Mouse (Mus musculus) limb, embryonic 10.5 days (tissue): ENCODE measurements around the gene Smpd3. TPM values are rescaled to one million over a fixed set of nuclear protein-coding genes. Genes with fewer than 3 reads are reported as not detected.
"Not testable (repeated sequence)": the region's sequence is repeated elsewhere in the genome, so short reads cannot be mapped to it uniquely, and the experiment has no call there.

Experiments used
- DNase-seq: peaks from one replicate; pipeline ENCODE4 v3.0.0-alpha.2; 2017; ENCODE audit warnings: low spot score
- H3K27ac ChIP-seq: fragments of 300-500 bp; sonication (generic); 2 replicates; pipeline ENCODE4 v1.5.1; 2016; ENCODE audit warnings: mild to moderate bottlenecking
- H3K27me3 ChIP-seq: fragments of 300-500 bp; sonication (generic); 2 replicates; pipeline ENCODE4 v1.6.1; 2016; ENCODE audit warnings: low read depth, mild to moderate bottlenecking; ENCODE audit not compliant: poor library complexity, severe bottlenecking
- H3K36me3 ChIP-seq: fragments of 300-500 bp; sonication (generic); 2 replicates; pipeline ENCODE4 v1.6.1; 2016; ENCODE audit warnings: mild to moderate bottlenecking, moderate library complexity
- H3K4me1 ChIP-seq: fragments of 300-500 bp; sonication (generic); 2 replicates; pipeline ENCODE4 v1.6.1; 2016
- H3K4me3 ChIP-seq: fragments of 300-500 bp; sonication (generic); 2 replicates; pipeline ENCODE4 v1.5.1; 2016; ENCODE audit warnings: mild to moderate bottlenecking, moderate library complexity
- H3K9me3 ChIP-seq: fragments of 300-500 bp; sonication (generic); replicated peaks from 2 replicates; pipeline ENCODE4 v1.6.1; 2016; ENCODE audit warnings: mild to moderate bottlenecking
- WGBS: fragments of 180-500 bp; shearing (Covaris S2); methylation state at CpG from one replicate; pipeline ENCODE4 v1.1.7; 2016; 5-methylcytosine and 5-hydroxymethylcytosine counted together
- polyA plus RNA-seq: library from polyadenylated mRNA; unstranded; fragments of >200 nt; fragmentation: Nextera tagmentation; extraction: Ambion mirVana; gene quantifications from 2 replicates; pipeline ENCODE4 v1.2.1, GENCODE M21; 2016

Gene Smpd3
- polyA plus RNA-seq, 1 experiment from 2014 or later, result 0.68 TPM

GRCm38 (mm10) chr8:106316506-106316905 lies 21.3 kb downstream of the Smpd3 start:
- WGBS, result 87% methylated on average over 10 of the region's 10 CpGs
- no peaks in the 10 kb centered on the region for H3K36me3 ChIP-seq
- H3K4me1 ChIP-seq, result no peaks in the 10 kb centered on the region
- no peaks in the 10 kb centered on the region for H3K27me3 ChIP-seq
- H3K27ac ChIP-seq, result no peak overlapping the region
- DNase-seq, result no peak
- H3K4me3 ChIP-seq, result no peak overlapping the region
- H3K9me3 ChIP-seq, result no peaks in the 10 kb centered on the region

- Histone ChIP-seq H3K27me3 (no peaks in the 10 kb centered on the region), H3K9me3 (no peaks in the 10 kb centered on the region), H3K4me3 (no peak overlapping the region), H3K4me1 (no peaks in the 10 kb centered on the region), H3K36me3 (no peaks in the 10 kb centered on the region), H3K27ac (no peak overlapping the region)
- WGBS, result 84% methylated on average over 6 of the region's 6 CpGs
- no peak for DNase-seq
Observed at GRCm38 (mm10) chr8:106315402-106316187, 22.2 kb downstream of the Smpd3 start.

DNA sequence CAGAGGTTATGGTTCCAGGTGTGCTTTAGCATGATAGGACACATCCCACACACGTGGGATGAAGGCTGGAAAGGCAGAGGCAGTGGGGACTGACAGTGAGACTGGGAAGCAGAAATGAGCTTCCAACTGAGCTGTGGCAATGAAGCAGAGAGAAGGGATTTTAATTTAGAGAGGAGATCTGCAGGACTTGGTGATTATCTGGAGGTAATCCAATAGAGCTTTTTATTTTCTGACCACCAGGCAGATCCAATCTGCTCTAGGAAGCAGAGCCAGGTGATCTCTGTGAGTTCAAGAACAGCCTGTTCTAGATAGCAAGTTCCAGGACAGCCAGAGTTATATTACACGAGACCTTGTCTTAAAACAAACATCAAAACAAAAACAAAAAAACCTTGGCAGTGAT lies 24.0 kb downstream of the Smpd3 start:
- DNase-seq, result no peak
- H3K36me3 ChIP-seq, result no peaks in the 10 kb centered on the region
- H3K9me3 ChIP-seq, result no peaks in the 10 kb centered on the region
- 69% methylated on average over 2 of the region's 2 CpGs for WGBS
- H3K27ac ChIP-seq, result no peak overlapping the region
- no peaks in the 10 kb centered on the region for H3K27me3 ChIP-seq
- no peak overlapping the region for H3K4me3 ChIP-seq
- no peaks in the 10 kb centered on the region for H3K4me1 ChIP-seq

DNA sequence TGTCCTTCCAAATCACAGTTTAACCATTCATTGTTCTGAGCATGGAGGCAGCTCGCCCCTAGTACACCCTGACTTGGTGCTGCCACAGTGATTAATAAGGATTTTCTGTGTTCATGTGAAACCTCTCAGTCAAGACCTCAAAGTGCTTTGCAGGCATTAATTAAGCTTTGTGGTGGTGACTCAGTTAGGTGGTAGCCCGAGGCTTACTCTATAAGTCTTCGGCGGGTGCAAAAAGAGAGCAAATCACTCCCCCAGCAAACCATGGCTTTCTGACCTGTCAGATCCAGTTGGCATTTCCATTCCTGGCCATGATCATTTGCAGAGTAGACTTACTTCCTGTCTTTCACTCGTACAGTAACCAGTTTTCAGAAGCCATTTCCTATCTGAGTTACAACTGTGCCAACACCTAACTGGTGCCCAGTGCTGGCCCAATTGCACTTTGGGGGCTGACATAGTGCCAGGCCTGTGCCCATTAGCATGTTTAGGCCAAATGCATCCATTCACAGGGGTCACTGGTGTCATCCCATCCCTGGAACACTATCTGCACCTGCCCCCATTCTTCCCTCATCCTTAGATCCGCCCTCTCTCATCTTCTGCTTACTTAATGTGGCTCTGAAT lies 24.6 kb downstream of the Smpd3 start:
- Histone ChIP-seq H3K36me3 (no peaks in the 10 kb centered on the region), H3K4me1 (no peaks in the 10 kb centered on the region), H3K27ac (no peak overlapping the region), H3K9me3 (no peaks in the 10 kb centered on the region), H3K27me3 (no peaks in the 10 kb centered on the region), H3K4me3 (no peak overlapping the region)
- DNase-seq, result no peak
- 82% methylated on average over 6 of the region's 6 CpGs for WGBS

DNA sequence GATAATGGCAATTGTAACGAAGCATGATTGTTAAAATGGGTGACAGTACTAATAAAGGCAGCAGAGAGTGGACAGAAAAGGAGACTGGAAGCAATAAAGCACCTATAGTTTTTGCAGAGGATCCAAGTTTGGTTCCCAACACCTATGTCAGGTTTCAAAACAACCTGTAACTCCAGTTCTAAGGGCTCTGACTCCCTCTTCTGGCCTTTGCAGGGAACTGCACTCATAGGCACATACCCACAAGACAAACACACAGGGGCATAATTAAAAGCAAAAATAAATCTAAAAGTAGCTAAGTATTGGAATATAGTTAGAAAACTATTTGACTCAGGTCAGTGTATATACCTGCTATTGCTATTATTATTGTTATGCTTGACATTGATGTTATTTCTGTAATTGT lies 25.8 kb downstream of the Smpd3 start:
- H3K9me3 ChIP-seq, result no peaks in the 10 kb centered on the region
- DNase-seq, result no peak
- 98% methylated on average over 1 of the region's 1 CpGs for WGBS
- H3K27me3 ChIP-seq, result no peaks in the 10 kb centered on the region
- H3K4me1 ChIP-seq, result no peaks in the 10 kb centered on the region
- H3K27ac ChIP-seq, result no peak overlapping the region
- H3K36me3 ChIP-seq, result no peaks in the 10 kb centered on the region
- no peak overlapping the region for H3K4me3 ChIP-seq

GRCm38 (mm10) chr8:106310026-106310652 lies 27.6 kb downstream of the Smpd3 start:
- WGBS, result 92% methylated on average over 5 of the region's 5 CpGs
- Histone ChIP-seq H3K27ac (no peak overlapping the region), H3K36me3 (no peaks in the 10 kb centered on the region)

GRCm38 (mm10) chr8:106308082-106308786 lies 29.6 kb downstream of the Smpd3 start:
- 84% methylated on average over 6 of the region's 6 CpGs for WGBS
- not testable (repeated sequence) for DNase-seq

More at GRCm38 (mm10) chr8:106310026-106310652, 27.6 kb downstream of the Smpd3 start:
- H3K4me3 ChIP-seq, result no peak overlapping the region
- no peaks in the 10 kb centered on the region for H3K27me3 ChIP-seq
- no peaks in the 10 kb centered on the region for H3K9me3 ChIP-seq
- DNase-seq, result no peak
- H3K4me1 ChIP-seq, result no peaks in the 10 kb centered on the region

DNA sequence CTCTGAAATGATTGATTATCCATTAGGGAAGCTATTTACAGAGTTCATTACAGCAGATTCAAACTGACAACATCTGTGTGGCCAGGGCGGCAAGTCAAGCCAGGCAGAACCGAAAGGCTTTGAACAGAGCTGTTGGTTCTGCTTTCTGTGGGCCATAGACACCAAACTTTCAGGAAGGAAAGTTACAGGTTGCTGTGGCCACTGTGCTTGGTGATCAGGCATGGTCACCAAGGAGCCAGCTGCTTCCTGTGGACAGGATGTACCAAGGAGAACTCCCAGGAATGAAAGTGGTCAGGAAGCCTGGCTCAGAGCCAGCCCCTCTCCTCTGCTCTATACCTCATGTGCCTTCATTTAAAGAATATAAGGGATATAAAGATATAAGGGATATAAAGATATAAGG lies 30.2 kb downstream of the Smpd3 start:
- H3K4me1 ChIP-seq, result no peaks in the 10 kb centered on the region
- no peaks in the 10 kb centered on the region for H3K9me3 ChIP-seq
- H3K4me3 ChIP-seq, result no peak overlapping the region
- H3K27ac ChIP-seq, result no peak overlapping the region
- H3K36me3 ChIP-seq, result no peaks in the 10 kb centered on the region
- 77% methylated on average over 2 of the region's 2 CpGs for WGBS
- H3K27me3 ChIP-seq, result no peaks in the 10 kb centered on the region
- DNase-seq, result no peak

More at GRCm38 (mm10) chr8:106308082-106308786, 29.6 kb downstream of the Smpd3 start:
- not testable (repeated sequence) for H3K4me3 ChIP-seq, H3K9me3 ChIP-seq, H3K27ac ChIP-seq, H3K4me1 ChIP-seq, H3K36me3 ChIP-seq, H3K27me3 ChIP-seq

GRCm38 (mm10) chr8:106306711-106307248 lies 31.0 kb downstream of the Smpd3 start:
- H3K36me3 ChIP-seq, H3K9me3 ChIP-seq, H3K27ac ChIP-seq, H3K4me3 ChIP-seq, DNase-seq, H3K27me3 ChIP-seq, H3K4me1 ChIP-seq: not testable (repeated sequence)
- 42% methylated on average over 2 of the region's 2 CpGs for WGBS

DNA sequence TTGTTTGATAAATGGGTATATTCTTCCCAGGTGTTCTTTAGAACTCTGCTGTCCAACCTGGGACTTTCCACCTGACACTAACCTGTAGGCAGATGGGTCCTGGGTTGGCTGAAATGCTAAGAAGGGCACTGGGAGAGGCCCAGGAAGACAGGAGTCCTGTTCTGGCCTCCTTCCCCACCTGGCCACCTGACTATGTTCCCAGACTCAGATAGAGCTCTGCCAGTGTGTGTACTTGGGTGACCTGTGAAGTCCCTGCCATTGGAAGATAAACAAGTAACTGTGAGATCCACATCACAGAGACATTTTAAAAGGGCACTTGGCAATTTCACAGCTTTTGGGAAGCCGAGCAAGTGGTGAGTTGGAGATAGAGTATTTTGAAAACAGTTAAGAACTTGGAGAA lies 31.7 kb downstream of the Smpd3 start:
- Histone ChIP-seq H3K4me3 (no peak overlapping the region), H3K4me1 (no peaks in the 10 kb centered on the region), H3K36me3 (no peaks in the 10 kb centered on the region), H3K9me3 (no peaks in the 10 kb centered on the region), H3K27me3 (no peaks in the 10 kb centered on the region), H3K27ac (no peak overlapping the region)
- WGBS, result 78% methylated on average over 1 of the region's 1 CpGs
- DNase-seq, result no peak

DNA sequence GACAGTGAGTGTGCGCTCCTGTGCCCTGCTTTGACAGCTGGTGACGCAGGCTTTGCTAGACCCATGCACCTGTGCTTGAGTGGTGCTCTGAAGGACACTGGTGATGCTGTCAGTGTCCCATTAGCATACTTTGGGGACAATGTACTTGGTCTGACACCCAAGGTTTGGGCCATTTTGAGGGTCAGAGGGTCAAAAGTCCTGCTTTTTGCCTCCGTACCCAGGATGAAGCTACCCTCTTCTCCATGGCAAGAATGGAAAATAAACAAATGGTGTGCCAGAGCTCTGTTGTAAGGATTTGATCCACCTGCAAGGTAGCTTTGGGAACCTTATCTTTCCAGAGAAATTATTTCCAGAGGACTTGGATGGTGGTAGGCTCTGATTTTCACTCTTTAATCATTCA lies 32.5 kb downstream of the Smpd3 start:
- no peaks in the 10 kb centered on the region for H3K4me1 ChIP-seq
- H3K27ac ChIP-seq, result no peak overlapping the region
- no peak for DNase-seq
- WGBS, result 92% methylated on average over 3 of the region's 3 CpGs
- H3K4me3 ChIP-seq, result no peak overlapping the region
- H3K36me3 ChIP-seq, result no peaks in the 10 kb centered on the region
- H3K9me3 ChIP-seq, result no peaks in the 10 kb centered on the region
- no peaks in the 10 kb centered on the region for H3K27me3 ChIP-seq

DNA sequence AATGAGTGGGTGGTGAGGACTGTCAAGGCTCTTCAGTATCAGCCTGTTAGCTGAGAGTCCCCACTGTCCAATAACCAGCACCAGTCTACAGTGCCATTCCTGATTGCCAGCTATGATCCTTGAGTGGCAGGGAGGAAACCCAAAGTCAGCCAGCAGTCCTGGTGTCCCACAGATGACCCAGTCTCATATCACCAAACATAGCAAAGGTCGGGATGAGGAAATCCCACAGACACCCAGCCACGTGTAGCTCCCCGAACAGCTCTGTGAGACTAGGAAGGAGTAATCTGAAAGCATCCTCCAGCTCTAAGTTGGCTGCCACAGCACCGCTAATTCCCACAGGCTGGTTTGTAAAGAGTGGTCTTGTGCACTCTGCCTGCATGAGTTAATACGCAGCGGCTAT lies 33.5 kb downstream of the Smpd3 start:
- H3K4me3 ChIP-seq, result no peak overlapping the region
- H3K36me3 ChIP-seq, result no peaks in the 10 kb centered on the region
- no peak overlapping the region for H3K27ac ChIP-seq
- DNase-seq, result no peak
- no peaks in the 10 kb centered on the region for H3K9me3 ChIP-seq
- no peaks in the 10 kb centered on the region for H3K4me1 ChIP-seq
- WGBS, result 81% methylated on average over 6 of the region's 6 CpGs
- H3K27me3 ChIP-seq, result no peaks in the 10 kb centered on the region
